31 mouse cellular contexts compared by ENCODE assay signal in the genomic region with DNA sequence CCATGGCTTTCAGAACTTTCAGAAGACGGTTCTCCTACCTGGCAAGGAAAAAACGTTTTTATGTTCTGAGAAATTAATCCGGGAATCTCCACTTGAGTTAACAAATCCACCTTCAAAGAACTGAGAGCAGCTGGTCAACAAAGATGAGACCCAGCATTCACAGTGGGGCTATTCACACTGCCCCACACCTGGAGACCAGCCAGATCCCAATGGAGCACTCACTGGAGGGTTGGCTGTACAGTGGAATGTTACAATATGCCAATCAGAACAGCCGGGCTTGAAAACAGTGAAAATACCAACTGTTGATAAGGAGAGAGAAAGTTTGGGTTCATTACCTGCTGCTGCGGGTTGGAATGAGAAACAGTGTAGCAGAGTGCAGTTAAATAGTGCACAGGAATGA. TPM values are rescaled to one million over a fixed set of nuclear protein-coding genes. Genes with fewer than 3 reads are reported as not detected.
A peak's percentile ranks its signal among the peaks of the same experiment; 100 is the strongest.
DNase-seq lines count a peak whose midpoint lies in the region; ATAC-seq and TF ChIP-seq lines count a peak whose summit lies in the region.
"Had no signal": no experiment of that assay in that cellular context is flagged by ENCODE, and none has a peak within 500 bp of the region (broad histone marks: within the 10 kb centered on the region; RNA-seq: fewer than 3 reads in every experiment).

No protein-coding gene starts in this region.

- no peaks in the 10 kb centered on the region for H3K27me3 ChIP-seq in embryonic facial prominence, embryonic 14.5 days (replicated peaks; ENCODE audit: control insufficient read depth, insufficient read depth, low read length)
- H3K27me3 ChIP-seq in embryonic facial prominence, embryonic 10.5 days (replicated peaks; ENCODE audit: low read depth, poor library complexity, severe bottlenecking) = no peaks in the 10 kb centered on the region
- H3K27me3 ChIP-seq in hindbrain, postnatal 0 days (ENCODE audit: insufficient read depth, low read length) = no peaks in the 10 kb centered on the region
- no peaks in the 10 kb centered on the region for H3K27me3 ChIP-seq in hindbrain, embryonic 12.5 days
- H3K27me3 ChIP-seq in lung, postnatal 0 days (replicated peaks; ENCODE audit: insufficient read depth, low read length) = no peaks in the 10 kb centered on the region
- H3K27me3 ChIP-seq: heart, embryonic 15.5 days; limb, embryonic 15.5 days; midbrain, embryonic 13.5 days had no signal

- no peak overlapping the region for H3K27ac ChIP-seq in embryonic facial prominence, embryonic 14.5 days (replicated peaks; ENCODE audit: low read depth, low read length)
- no peak overlapping the region for H3K27ac ChIP-seq in embryonic facial prominence, embryonic 10.5 days (replicated peaks)
- H3K27ac ChIP-seq in hindbrain, postnatal 0 days = no peak overlapping the region
- no peak overlapping the region for H3K27ac ChIP-seq in hindbrain, embryonic 12.5 days
- no peak overlapping the region for H3K27ac ChIP-seq in lung, postnatal 0 days (ENCODE audit: low read length)
- H3K27ac ChIP-seq: embryonic facial prominence, embryonic 13.5 days; layer of hippocampus, adult 2 months; limb, embryonic 10.5 days; limb, embryonic 15.5 days; liver, embryonic 13.5 days; midbrain, embryonic 13.5 days had no signal

- no peaks in the 10 kb centered on the region for H3K36me3 ChIP-seq in embryonic facial prominence, embryonic 14.5 days (ENCODE audit: control insufficient read depth, insufficient read depth, low read length)
- H3K36me3 ChIP-seq in embryonic facial prominence, embryonic 10.5 days (replicated peaks) = no peaks in the 10 kb centered on the region
- H3K36me3 ChIP-seq in hindbrain, postnatal 0 days (ENCODE audit: insufficient read depth, low read length) = no peaks in the 10 kb centered on the region
- H3K36me3 ChIP-seq in hindbrain, embryonic 12.5 days = no peaks in the 10 kb centered on the region
- no peaks in the 10 kb centered on the region for H3K36me3 ChIP-seq in lung, postnatal 0 days (ENCODE audit: insufficient read depth, low read length)
- H3K36me3 ChIP-seq: embryonic facial prominence, embryonic 13.5 days; heart, embryonic 15.5 days; limb, embryonic 10.5 days; limb, embryonic 15.5 days; liver, embryonic 13.5 days; midbrain, embryonic 13.5 days had no signal

- DNase-seq in embryonic facial prominence, embryonic 14.5 days (ENCODE audit: low spot score) = peak; percentile 38
- DNase-seq in embryonic facial prominence, embryonic 10.5 days (ENCODE audit: low spot score) = no peak
- DNase-seq in hindbrain, postnatal 0 days (ENCODE audit: low spot score) = peak; percentile 45
- no peak for DNase-seq in lung, postnatal 0 days (ENCODE audit: low spot score)
- no peak for DNase-seq in lung, postnatal 4 days
- DNase-seq in Muller cell, postnatal 12 days (ENCODE audit: inconsistent ontology term) = peak; percentile 84
- DNase-seq in heart, adult 18-20 months = no peak
- DNase-seq: adrenal gland, adult 8-10 months; cerebellum, adult 11-12 months; cerebellum, adult 9-11 months; embryo, embryonic 11 days; gastrocnemius, postnatal 36 days; liver, embryonic 13.5 days had no signal

- 50% methylated on average over 5 of the region's 5 CpGs for WGBS in embryonic facial prominence, embryonic 14.5 days
- WGBS in embryonic facial prominence, embryonic 10.5 days = 73% methylated on average over 5 of the region's 5 CpGs
- WGBS in hindbrain, postnatal 0 days = 40% methylated on average over 5 of the region's 5 CpGs
- 65% methylated on average over 5 of the region's 5 CpGs for WGBS in hindbrain, embryonic 12.5 days
- WGBS in lung, postnatal 0 days = 43% methylated on average over 5 of the region's 5 CpGs

- TF ChIP-seq EP300 in lung, postnatal 0 days (IDR thresholded peaks at IDR 0.05) = no peak

- H3K9ac ChIP-seq in embryonic facial prominence, embryonic 14.5 days (ENCODE audit: low read depth, low read length) = no peak overlapping the region
- H3K9ac ChIP-seq in hindbrain, postnatal 0 days (replicated peaks; ENCODE audit: low read length) = no peak overlapping the region
- no peak overlapping the region for H3K9ac ChIP-seq in hindbrain, embryonic 12.5 days
- no peak overlapping the region for H3K9ac ChIP-seq in lung, postnatal 0 days (replicated peaks; ENCODE audit: low read depth)
- H3K9ac ChIP-seq: embryonic facial prominence, embryonic 13.5 days; heart, embryonic 15.5 days; hindbrain, embryonic 14.5 days; limb, embryonic 15.5 days; liver, embryonic 13.5 days; midbrain, embryonic 13.5 days had no signal

- ATAC-seq in embryonic facial prominence, embryonic 14.5 days (ENCODE audit: low read depth) = no peak
- ATAC-seq in hindbrain, postnatal 0 days = no peak
- no peak for ATAC-seq in hindbrain, embryonic 12.5 days (ENCODE audit: low FRiP score)
- peak; percentile 22; the same call in 1 of the 2 replicates for ATAC-seq in lung, postnatal 0 days
- ATAC-seq: inflammation-experienced regulatory T-cells, adult 6 months; midbrain, embryonic 13.5 days had no signal

- no peak overlapping the region for H3K4me3 ChIP-seq in embryonic facial prominence, embryonic 14.5 days (ENCODE audit: low read depth, low read length)
- H3K4me3 ChIP-seq in embryonic facial prominence, embryonic 10.5 days = no peak overlapping the region
- H3K4me3 ChIP-seq in hindbrain, postnatal 0 days (ENCODE audit: low read length) = no peak overlapping the region
- no peak overlapping the region for H3K4me3 ChIP-seq in hindbrain, embryonic 12.5 days
- H3K4me3 ChIP-seq in lung, postnatal 0 days (ENCODE audit: low read depth, low read length) = no peak overlapping the region
- H3K4me3 ChIP-seq: embryonic facial prominence, embryonic 13.5 days; erythroblast, embryonic 14.5 days; heart, embryonic 15.5 days; layer of hippocampus, adult 2 months; limb, embryonic 10.5 days; limb, embryonic 15.5 days; liver, embryonic 13.5 days; midbrain, embryonic 13.5 days; myocyte had no signal

- no peak overlapping the region for H3K4me2 ChIP-seq in embryonic facial prominence, embryonic 14.5 days (ENCODE audit: low read depth, low read length)
- H3K4me2 ChIP-seq in hindbrain, postnatal 0 days (ENCODE audit: low read depth, low read length) = no peak overlapping the region
- H3K4me2 ChIP-seq in hindbrain, embryonic 12.5 days (replicated peaks) = no peak overlapping the region
- H3K4me2 ChIP-seq in lung, postnatal 0 days (replicated peaks; ENCODE audit: low read depth, low read length) = no peak overlapping the region
- H3K4me2 ChIP-seq: embryonic facial prominence, embryonic 13.5 days; heart, embryonic 15.5 days; hindbrain, embryonic 14.5 days; limb, embryonic 15.5 days; liver, embryonic 13.5 days; midbrain, embryonic 13.5 days had no signal

- no peak for TF ChIP-seq CTCF in hindbrain, postnatal 0 days (IDR thresholded peaks at IDR 0.05; ENCODE audit: low read depth)
- TF ChIP-seq CTCF in lung, postnatal 0 days (IDR thresholded peaks at IDR 0.05) = no peak

- H3K9me3 ChIP-seq in embryonic facial prominence, embryonic 14.5 days (ENCODE audit: control insufficient read depth, low read length) = peaks cover 3% of the 10 kb centered on the region; the same call in 1 of the 2 replicates
- no peaks in the 10 kb centered on the region; the same call in 1 of the 2 replicates for H3K9me3 ChIP-seq in embryonic facial prominence, embryonic 10.5 days
- H3K9me3 ChIP-seq in hindbrain, postnatal 0 days (ENCODE audit: low read length) = 0 out of 2 replicates have a peak, but pooled peaks cover 2% of the 10 kb centered on the region
- no peaks in the 10 kb centered on the region for H3K9me3 ChIP-seq in hindbrain, embryonic 12.5 days (replicated peaks)
- H3K9me3 ChIP-seq in lung, postnatal 0 days (ENCODE audit: low read length) = no peaks in the 10 kb centered on the region
- H3K9me3 ChIP-seq: embryonic facial prominence, embryonic 13.5 days; heart, embryonic 15.5 days; limb, embryonic 10.5 days; limb, embryonic 15.5 days; liver, embryonic 13.5 days; midbrain, embryonic 13.5 days had no signal

- H3K4me1 ChIP-seq in embryonic facial prominence, embryonic 14.5 days (ENCODE audit: control insufficient read depth, insufficient read depth, low read length) = peaks cover 6% of the 10 kb centered on the region; the same call in 1 of the 2 replicates
- H3K4me1 ChIP-seq in embryonic facial prominence, embryonic 10.5 days = peaks cover 10% of the 10 kb centered on the region; the same call in 1 of the 2 replicates
- 0 out of 2 replicates have a peak, but pooled peaks cover 7% of the 10 kb centered on the region for H3K4me1 ChIP-seq in hindbrain, postnatal 0 days (ENCODE audit: insufficient read depth, low read length)
- peaks cover 8% of the 10 kb centered on the region for H3K4me1 ChIP-seq in hindbrain, embryonic 12.5 days
- H3K4me1 ChIP-seq in lung, postnatal 0 days (ENCODE audit: insufficient read depth, low read depth, low read length) = no peaks in the 10 kb centered on the region
- H3K4me1 ChIP-seq: limb, embryonic 10.5 days; limb, embryonic 15.5 days; midbrain, embryonic 13.5 days had no signal

RNA-seq across cellular contexts. Expression of a gene that starts 15.8 kb away (rescaled TPM):
- 28.7 and 31.3 TPM in 2 replicates for polyA plus RNA-seq in embryonic facial prominence, embryonic 14.5 days (2014; fragmentation: Nextera tagmentation; extraction: Ambion mirVana)
- polyA plus RNA-seq in embryonic facial prominence, embryonic 10.5 days (2016; fragmentation: Nextera tagmentation; extraction: Ambion mirVana) = 28.3 and 29.6 TPM in 2 replicates
- total RNA-seq in hindbrain, postnatal 0 days (2014; rRNA removed) = 32.2 and 37.4 TPM in 2 replicates
- 6.7 and 7.4 TPM in 2 replicates for polyA plus RNA-seq in hindbrain, postnatal 0 days (2015; fragmentation: Nextera tagmentation; extraction: Ambion mirVana)
- polyA plus RNA-seq in hindbrain, embryonic 12.5 days (2016; fragmentation: Nextera tagmentation; extraction: Ambion mirVana) = 29.5 and 31.7 TPM in 2 replicates
- 7.4 and 9.4 TPM in 2 replicates for polyA plus RNA-seq in lung, postnatal 0 days (2015; fragmentation: Nextera tagmentation; extraction: Ambion mirVana)
- total RNA-seq in heart, adult 18-20 months (2021) = 1 to 10 TPM; 5.9 to 6.1 TPM
- polyA plus RNA-seq: inflammation-experienced regulatory T-cells, adult 6 months had no signal

RNA-seq across cellular contexts. Expression of a gene that starts 32.0 kb away (rescaled TPM):
- 1.0 and 1.8 TPM in 2 replicates for polyA plus RNA-seq in embryonic facial prominence, embryonic 14.5 days (2014; fragmentation: Nextera tagmentation; extraction: Ambion mirVana)
- polyA plus RNA-seq in embryonic facial prominence, embryonic 10.5 days (2016; fragmentation: Nextera tagmentation; extraction: Ambion mirVana) = not detected in 2 replicates
- 5.6 TPM in 1 of 2 replicates, not detected in the other for total RNA-seq in hindbrain, postnatal 0 days (2014; rRNA removed)
- polyA plus RNA-seq in hindbrain, postnatal 0 days (2015; fragmentation: Nextera tagmentation; extraction: Ambion mirVana) = 2.0 and 2.2 TPM in 2 replicates
- polyA plus RNA-seq in hindbrain, embryonic 12.5 days (2016; fragmentation: Nextera tagmentation; extraction: Ambion mirVana) = 0.72 TPM in 1 of 2 replicates, not detected in the other
- 0.94 and 1.4 TPM in 2 replicates for polyA plus RNA-seq in lung, postnatal 0 days (2015; fragmentation: Nextera tagmentation; extraction: Ambion mirVana)
- 1 to 10 TPM in 1 of 2 experiments, under 1 TPM in 1; 0.87 to 1.2 TPM for total RNA-seq in heart, adult 18-20 months (2021)
- total RNA-seq: CH12.LX; ES-E14; gastrocnemius, adult 18-20 months; gastrocnemius, postnatal 36 days; megakaryocyte-erythroid progenitor cell, adult 5-6 weeks had no signal
- polyA plus RNA-seq: forebrain, embryonic 11.5 days; inflammation-experienced regulatory T-cells, adult 6 months; limb, embryonic 10.5 days; macrophage had no signal

RNA-seq across cellular contexts. Expression of a gene that starts 35.6 kb away (rescaled TPM):
- polyA plus RNA-seq in embryonic facial prominence, embryonic 14.5 days (2014; fragmentation: Nextera tagmentation; extraction: Ambion mirVana) = 15,250 and 18,270 TPM in 2 replicates
- 3,087 and 3,755 TPM in 2 replicates for polyA plus RNA-seq in embryonic facial prominence, embryonic 10.5 days (2016; fragmentation: Nextera tagmentation; extraction: Ambion mirVana)
- 1,752 and 2,010 TPM in 2 replicates for total RNA-seq in hindbrain, postnatal 0 days (2014; rRNA removed)
- polyA plus RNA-seq in hindbrain, postnatal 0 days (2015; fragmentation: Nextera tagmentation; extraction: Ambion mirVana) = 1,345 and 1,601 TPM in 2 replicates
- polyA plus RNA-seq in hindbrain, embryonic 12.5 days (2016; fragmentation: Nextera tagmentation; extraction: Ambion mirVana) = 6,460 and 7,804 TPM in 2 replicates
- polyA plus RNA-seq in lung, postnatal 0 days (2015; fragmentation: Nextera tagmentation; extraction: Ambion mirVana) = 27,628 and 32,987 TPM in 2 replicates
- 1,000 to 10,000 TPM; 8,094 to 8,438 TPM for total RNA-seq in heart, adult 18-20 months (2021)
- polyA plus RNA-seq: C2C12, macrophage, myocyte had no signal

RNA-seq across cellular contexts. Expression of a gene that starts 45.1 kb away (rescaled TPM):
- polyA plus RNA-seq in embryonic facial prominence, embryonic 14.5 days (2014; fragmentation: Nextera tagmentation; extraction: Ambion mirVana) = 1.2 and 1.7 TPM in 2 replicates
- polyA plus RNA-seq in embryonic facial prominence, embryonic 10.5 days (2016; fragmentation: Nextera tagmentation; extraction: Ambion mirVana) = 3.9 and 6.1 TPM in 2 replicates
- total RNA-seq in hindbrain, postnatal 0 days (2014; rRNA removed) = 1.0 TPM in 1 of 2 replicates, not detected in the other
- 1.1 and 1.4 TPM in 2 replicates for polyA plus RNA-seq in hindbrain, postnatal 0 days (2015; fragmentation: Nextera tagmentation; extraction: Ambion mirVana)
- 4.6 and 5.1 TPM in 2 replicates for polyA plus RNA-seq in hindbrain, embryonic 12.5 days (2016; fragmentation: Nextera tagmentation; extraction: Ambion mirVana)
- 2.8 and 4.0 TPM in 2 replicates for polyA plus RNA-seq in lung, postnatal 0 days (2015; fragmentation: Nextera tagmentation; extraction: Ambion mirVana)
- total RNA-seq in heart, adult 18-20 months (2021) = 1 to 10 TPM in 1 of 2 experiments, not detected in 1; 1.4 TPM
- total RNA-seq: adrenal gland, adult 8-10 months; CH12.LX; gastrocnemius, adult 18-20 months; gastrocnemius, postnatal 36 days; megakaryocyte-erythroid progenitor cell, adult 5-6 weeks had no signal
- polyA plus RNA-seq: C2C12; inflammation-experienced regulatory T-cells, adult 6 months; macrophage had no signal

RNA-seq across cellular contexts. Expression of a gene that starts 48.5 kb away (rescaled TPM):
- 6,016 and 7,188 TPM in 2 replicates for polyA plus RNA-seq in embryonic facial prominence, embryonic 14.5 days (2014; fragmentation: Nextera tagmentation; extraction: Ambion mirVana)
- polyA plus RNA-seq in embryonic facial prominence, embryonic 10.5 days (2016; fragmentation: Nextera tagmentation; extraction: Ambion mirVana) = 1,672 and 2,000 TPM in 2 replicates
- 541 and 992 TPM in 2 replicates for total RNA-seq in hindbrain, postnatal 0 days (2014; rRNA removed)
- 535 and 659 TPM in 2 replicates for polyA plus RNA-seq in hindbrain, postnatal 0 days (2015; fragmentation: Nextera tagmentation; extraction: Ambion mirVana)
- polyA plus RNA-seq in hindbrain, embryonic 12.5 days (2016; fragmentation: Nextera tagmentation; extraction: Ambion mirVana) = 2,983 and 3,718 TPM in 2 replicates
- polyA plus RNA-seq in lung, postnatal 0 days (2015; fragmentation: Nextera tagmentation; extraction: Ambion mirVana) = 11,284 and 13,685 TPM in 2 replicates
- 1,000 to 10,000 TPM; 7,280 to 8,683 TPM for total RNA-seq in heart, adult 18-20 months (2021)
- total RNA-seq: ES-E14 had no signal
- polyA plus RNA-seq: macrophage had no signal

Comparison
In these comparisons a context has a peak if more than half of its experiments do, and no peak if none do; other contexts are left out.
1. DNase-seq: peak in embryonic facial prominence, embryonic 14.5 days (single experiment), hindbrain, postnatal 0 days (single experiment) and Muller cell, postnatal 12 days (single experiment); none in embryonic facial prominence, embryonic 10.5 days (single experiment), lung, postnatal 0 days (single experiment), lung, postnatal 4 days (0 of 2) and heart, adult 18-20 months (0 of 2).